Mouse (Mus musculus) kidney, postnatal 4 days (tissue): ENCODE results near the gene Acot12.
"Not testable (repeated sequence)": the region's sequence is repeated elsewhere in the genome, so short reads cannot be mapped to it uniquely, and the experiment has no call there.

Experiments
- DNase-seq, 2 experiments: peaks; one replicate each; pipeline ENCODE4 v3.0.0; 2021; ENCODE audit warnings: mixed read lengths in 2 of 2

Gene Acot12

GRCm38 (mm10) chr13:91760302-91761050 lies 19.2 kb downstream of the Acot12 start:
- no peak for DNase-seq

- DNase-seq, result no peak
These were observed 20.5 kb downstream of the Acot12 start for GRCm38 (mm10) chr13:91761654-91762445.

DNA sequence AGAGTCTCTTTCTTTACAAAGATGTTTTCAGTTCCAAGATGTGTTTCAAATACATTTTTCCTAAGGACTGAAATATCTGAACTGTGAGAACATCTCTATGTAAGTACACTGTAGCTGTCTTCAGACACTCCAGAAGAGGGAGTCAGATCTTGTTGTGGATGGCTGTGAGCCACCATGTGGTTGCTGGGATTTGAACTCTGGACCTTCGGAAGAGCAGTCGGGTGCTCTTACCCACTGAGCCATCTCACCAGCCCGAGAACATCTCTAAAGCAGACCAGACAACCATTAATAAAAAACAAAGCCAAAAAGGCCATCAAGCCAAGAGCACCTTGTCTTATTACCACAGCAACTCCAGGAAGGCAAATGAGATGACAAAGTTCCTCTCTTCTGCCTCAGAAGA lies 22.3 kb downstream of the Acot12 start:
- DNase-seq, result not testable (repeated sequence)

DNA sequence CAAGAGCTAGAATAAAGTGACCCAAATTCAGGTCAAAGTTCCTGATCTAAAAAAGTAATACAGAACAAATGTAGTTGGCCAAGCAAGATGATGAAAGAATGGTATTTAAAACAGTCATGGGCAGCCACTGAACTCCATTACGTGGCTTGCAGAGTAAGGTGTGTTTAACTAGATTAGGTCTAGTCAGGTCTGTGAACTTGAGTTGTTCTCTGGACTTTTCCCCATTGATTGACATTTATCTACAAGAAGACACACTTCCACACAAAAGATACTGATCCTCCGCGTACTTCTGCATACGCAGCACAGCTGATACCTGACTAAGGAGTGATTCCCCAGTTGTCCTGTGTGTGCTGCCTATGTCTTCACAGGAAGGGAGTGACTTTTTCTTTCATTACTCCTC lies 24.3 kb downstream of the Acot12 start:
- DNase-seq, result no peak

GRCm38 (mm10) chr13:91768683-91769651 lies 27.7 kb downstream of the Acot12 start:
- no peak for DNase-seq

- DNase-seq, result no peak
These were observed 36.8 kb downstream of the Acot12 start for GRCm38 (mm10) chr13:91778092-91778491.

DNA sequence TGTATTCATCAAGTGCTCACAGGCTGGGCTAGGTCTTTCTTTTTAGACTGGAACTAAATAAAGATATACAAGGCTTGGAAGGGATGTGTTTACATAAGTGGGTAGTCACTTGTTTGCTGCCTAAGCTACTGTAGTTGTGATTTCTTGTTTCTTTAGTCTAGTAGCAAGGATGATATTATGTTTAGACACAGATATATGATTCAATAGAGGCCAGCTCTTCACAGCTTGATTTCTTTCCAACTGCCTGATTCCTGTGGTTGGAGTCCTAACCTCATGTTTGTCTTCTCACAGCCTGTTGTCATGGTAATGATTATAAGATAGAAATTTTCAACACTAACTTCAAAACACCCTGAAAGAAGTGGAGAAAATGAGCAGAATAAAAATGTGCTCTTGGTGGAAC lies 38.6 kb downstream of the Acot12 start:
- DNase-seq, result no peak

GRCm38 (mm10) chr13:91792035-91792434 lies 50.7 kb downstream of the Acot12 start:
- no peak for DNase-seq

GRCm38 (mm10) chr13:91794926-91795436 lies 53.7 kb downstream of the Acot12 start:
- no peak for DNase-seq

GRCm38 (mm10) chr13:91795593-91795992 lies 54.3 kb downstream of the Acot12 start:
- DNase-seq, result no peak

DNA sequence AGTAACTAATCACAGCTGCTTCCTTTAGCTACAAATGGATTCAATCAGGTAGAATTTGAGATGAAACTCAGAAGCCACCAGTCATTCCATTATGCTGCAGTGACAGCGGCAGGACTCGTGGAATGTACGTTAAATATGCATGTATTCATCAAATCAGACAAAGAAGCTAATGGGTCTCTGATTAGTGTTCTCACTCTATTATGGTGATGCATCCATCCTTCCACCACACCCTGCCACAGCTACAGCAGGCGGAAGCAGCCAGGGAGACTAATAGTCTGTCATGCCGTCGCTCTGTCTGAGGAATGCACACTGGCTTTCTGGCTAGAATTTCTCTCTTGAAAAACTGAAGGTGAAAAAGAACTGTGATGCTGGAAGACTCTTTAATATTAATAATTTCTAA lies 54.7 kb downstream of the Acot12 start:
- no peak for DNase-seq

- DNase-seq, result no peak
These were observed 55.6 kb downstream of the Acot12 start for GRCm38 (mm10) chr13:91796916-91797315.

DNA sequence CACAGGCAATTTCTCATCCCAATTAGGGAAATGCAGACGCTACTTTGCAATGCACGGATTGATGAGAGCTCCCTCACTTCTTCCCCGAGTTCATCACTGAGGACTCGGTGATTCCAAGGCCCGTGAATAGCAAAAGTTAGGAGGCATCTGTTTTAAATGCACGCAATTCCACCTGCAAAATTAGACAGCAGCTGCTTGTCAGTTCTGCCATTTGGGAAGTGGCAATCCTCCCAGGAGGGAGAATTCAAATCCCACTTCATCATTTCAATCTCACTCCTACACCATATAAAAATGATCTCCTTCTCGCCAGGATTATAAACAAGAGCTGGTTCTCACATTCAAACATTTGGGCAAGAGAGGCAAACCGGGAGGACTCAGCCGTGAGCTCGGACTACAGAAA lies 56.1 kb downstream of the Acot12 start:
- no peak for DNase-seq

GRCm38 (mm10) chr13:91801726-91802125 lies 60.4 kb downstream of the Acot12 start:
- no peak for DNase-seq

DNA sequence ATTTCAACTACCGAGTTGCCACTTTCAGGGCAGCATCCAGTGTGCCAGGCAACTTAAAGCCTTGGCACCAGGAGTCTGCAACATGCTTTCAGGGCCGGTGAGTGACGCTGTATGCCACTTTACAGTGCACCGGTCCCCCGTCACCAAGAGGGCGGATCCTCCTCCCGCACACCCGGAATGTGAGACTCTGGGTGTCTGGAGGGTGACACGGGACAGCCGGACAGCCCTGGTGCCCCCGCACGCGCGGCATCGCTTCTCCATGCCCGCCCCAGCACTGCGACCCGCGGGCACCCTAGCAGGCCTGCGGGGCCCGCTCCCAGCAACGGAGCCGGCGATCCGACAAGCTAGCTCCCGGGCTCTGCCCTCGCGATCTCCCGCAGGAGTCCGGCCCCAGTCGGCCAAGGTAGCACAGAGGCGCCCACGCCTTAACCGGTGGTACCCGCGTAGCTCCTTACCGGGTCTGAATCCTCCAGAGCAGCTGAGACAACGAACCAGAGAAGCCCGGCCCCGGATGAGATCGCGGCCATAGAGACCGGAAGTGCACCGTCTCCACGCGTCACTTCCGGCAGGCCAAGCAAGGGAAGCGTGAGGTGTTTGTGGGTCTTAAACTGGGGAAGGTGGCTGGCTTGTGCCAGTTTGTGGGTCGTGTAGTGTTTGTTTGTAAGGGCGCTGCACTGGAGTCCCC lies 66.0 kb downstream of the Acot12 start, which contains the start of gene Zcchc9:
Gene Zcchc9 (minus strand): TSS at position 551 of the 685 bp plus-strand sequence.
- DNase-seq, result peak; percentile 90 to 94

- DNase-seq, result peak; percentile 33 to 46
These were observed 66.7 kb downstream of the Acot12 start for GRCm38 (mm10) chr13:91807874-91808575.

DNA sequence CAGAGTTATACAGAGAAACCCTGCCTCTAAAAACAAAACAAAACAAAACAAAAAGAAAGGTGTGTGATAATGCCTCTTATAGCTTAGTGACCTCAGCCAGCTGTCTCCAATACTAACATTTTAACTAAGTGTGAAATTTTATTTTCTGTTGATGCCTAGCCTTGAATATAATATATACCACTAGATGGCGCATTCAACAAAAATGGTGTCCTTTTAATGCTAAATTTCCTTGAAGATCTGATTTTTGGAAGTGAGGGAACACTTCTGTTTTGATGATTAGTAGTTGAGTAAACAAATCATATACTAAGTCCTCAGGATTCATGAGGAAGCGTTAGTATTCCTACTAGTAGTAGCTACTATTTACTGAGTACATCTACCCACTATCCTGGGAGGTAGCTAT lies 68.2 kb downstream of the Acot12 start:
- no peak for DNase-seq

GRCm38 (mm10) chr13:91814670-91815069 lies 73.4 kb downstream of the Acot12 start:
- no peak for DNase-seq

GRCm38 (mm10) chr13:91823735-91824134 lies 82.4 kb downstream of the Acot12 start:
- DNase-seq, result no peak

DNA sequence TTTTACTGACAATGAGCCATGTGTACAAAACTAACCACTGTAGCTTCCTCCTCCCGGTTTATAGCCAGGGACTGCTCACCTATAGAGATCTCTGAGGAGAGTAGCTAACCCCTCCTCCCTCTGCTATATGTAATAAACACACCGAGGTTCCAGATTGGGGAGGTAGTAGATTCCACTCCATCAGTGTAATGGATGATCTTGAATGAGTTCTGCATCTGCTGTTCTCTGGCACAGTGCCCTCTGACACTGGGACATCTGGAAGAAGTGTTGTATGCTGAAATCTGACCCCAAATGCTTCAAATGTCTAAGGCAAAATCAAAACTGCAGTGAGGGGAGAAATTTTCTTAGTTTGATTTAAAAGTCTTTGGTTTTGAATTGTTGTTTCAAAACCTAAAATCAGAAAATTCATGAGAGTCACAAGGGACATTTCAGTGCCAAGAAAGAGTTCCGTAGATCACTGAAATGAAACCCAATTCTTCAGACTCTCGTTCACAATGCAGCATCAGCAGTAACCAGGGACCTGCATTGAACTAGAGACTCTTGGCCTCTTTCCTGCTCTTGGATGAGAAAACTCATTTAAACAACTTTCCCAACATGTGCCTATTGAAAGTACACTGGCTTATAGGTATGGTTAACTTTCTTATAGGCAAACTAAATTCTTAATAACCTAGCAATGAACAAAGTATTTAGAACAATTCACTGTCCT lies 83.7 kb downstream of the Acot12 start:
- peak; percentile 19 to 24 for DNase-seq

DNA sequence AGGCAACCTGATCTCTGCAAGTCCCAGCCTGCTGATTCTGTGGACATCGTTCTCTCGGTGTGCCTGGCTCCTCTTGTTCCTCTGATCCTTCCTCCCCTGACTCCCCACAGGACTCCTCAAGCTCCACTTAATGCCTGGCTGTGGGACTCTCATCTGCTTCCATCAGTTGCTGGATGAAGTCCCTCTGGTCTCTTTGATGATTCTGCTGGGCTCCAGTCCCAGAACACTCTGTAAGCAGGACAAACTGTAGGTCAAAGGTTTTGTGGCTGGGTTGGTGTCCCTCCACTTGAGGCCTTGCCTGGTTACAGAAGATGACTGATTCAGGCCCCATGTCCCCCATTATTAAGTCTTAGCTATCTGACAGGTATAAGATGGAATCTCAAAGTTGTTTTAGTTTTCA lies 84.8 kb downstream of the Acot12 start:
- no peak for DNase-seq
